Mouse (Mus musculus) liver, adult 2 months (tissue): Measurements from ENCODE around the gene Gabrr2. TPM values are rescaled to one million over a fixed set of nuclear protein-coding genes. Genes with fewer than 3 reads are reported as not detected.
"Not testable (repeated sequence)": the region's sequence is repeated elsewhere in the genome, so short reads cannot be mapped to it uniquely, and the experiment has no call there.

Experiments
- DNase-seq: peaks from one replicate; pipeline ENCODE4 v3.0.0-alpha.2; 2011; ENCODE audit warnings: low read depth, low spot score; ENCODE audit errors: extremely low read depth
- H3K27ac ChIP-seq: fragments of 200-500 bp; replicated peaks from 2 replicates; pipeline ENCODE4 v1.5.1; 2012; ENCODE audit warnings: low read depth, mild to moderate bottlenecking, control low read depth, inconsistent platforms, low read length; ENCODE audit not compliant: insufficient read depth
- H3K27me3 ChIP-seq: fragments of 200-500 bp; 2 replicates; pipeline ENCODE4 v1.6.1; 2012; ENCODE audit warnings: mild to moderate bottlenecking, moderate library complexity, low read length, inconsistent platforms; ENCODE audit not compliant: control insufficient read depth, insufficient read depth
- H3K36me3 ChIP-seq: fragments of 200-500 bp; 2 replicates; pipeline ENCODE4 v1.6.1; 2012; ENCODE audit warnings: low read length, inconsistent platforms; ENCODE audit not compliant: control insufficient read depth, insufficient read depth
- H3K4me1 ChIP-seq: fragments of 200-500 bp; 2 replicates; pipeline ENCODE4 v1.6.1; 2011; ENCODE audit warnings: low read length; ENCODE audit not compliant: control insufficient read depth, insufficient read depth
- H3K4me3 ChIP-seq: fragments of 200-500 bp; 2 replicates; pipeline ENCODE4 v1.5.1; 2011; ENCODE audit warnings: low read depth, mild to moderate bottlenecking, control low read depth, low read length, moderate library complexity; ENCODE audit not compliant: insufficient read depth
- H3K79me2 ChIP-seq: fragments of 200-500 bp; 2 replicates; pipeline ENCODE4 v1.6.1; 2012; ENCODE audit warnings: inconsistent platforms, mild to moderate bottlenecking, low read length, moderate library complexity; ENCODE audit not compliant: control insufficient read depth, insufficient read depth
- H3K9ac ChIP-seq: fragments of 200-500 bp; 2 replicates; pipeline ENCODE4 v1.6.1; 2012; ENCODE audit warnings: low read depth, mild to moderate bottlenecking, control low read depth, inconsistent platforms, low read length
- CTCF ChIP-seq: fragments of 200-500 bp; IDR thresholded peaks from 2 replicates; pipeline ENCODE4 v1.5.1; 2011; ENCODE audit warnings: low read depth, low read length, control low read depth
- POLR2A ChIP-seq: fragments of 200-500 bp; IDR thresholded peaks from 2 replicates; pipeline ENCODE4 v1.6.1; 2011; ENCODE audit warnings: low read length, control low read depth; ENCODE audit not compliant: insufficient read depth; ENCODE audit errors: extremely low read depth
- WGBS: fragments of 180-500 bp; shearing (Covaris S2); methylation state at CpG from one replicate; pipeline ENCODE4 v1.1.7; 2018; 5-methylcytosine and 5-hydroxymethylcytosine counted together
- polyA plus RNA-seq: library from polyadenylated mRNA; depleted of rRNA; stranded (reverse); fragments of >200 nt; gene quantifications from 2 replicates; pipeline ENCODE4 v1.2.3, GENCODE M21; 2012
- total RNA-seq: library from RNA; depleted of rRNA; stranded (reverse); fragments of >200 nt; gene quantifications from 2 replicates; pipeline ENCODE4 v1.2.3, GENCODE M21; 2014

Gabrr2 gene
- total and polyA plus RNA-seq, 2 experiments = 0.15 to 0.46 TPM

GRCm38 (mm10) chr4:33078492-33078891, 15.7 kb downstream of the Gabrr2 start:
- Histone ChIP-seq H3K9ac (no peak overlapping the region), H3K79me2 (no peaks in the 10 kb centered on the region), H3K4me1 (no peaks in the 10 kb centered on the region), H3K36me3 (no peaks in the 10 kb centered on the region), H3K27me3 (no peaks in the 10 kb centered on the region), H3K4me3 (no peak overlapping the region), H3K27ac (no peak overlapping the region)
- DNase-seq = no peak
- WGBS = 86% methylated on average over 3 of the region's 3 CpGs
- TF ChIP-seq CTCF (no peak), POLR2A (no peak)

- Histone ChIP-seq H3K4me3 (no peak overlapping the region), H3K9ac (no peak overlapping the region), H3K27me3 (no peaks in the 10 kb centered on the region), H3K27ac (no peak overlapping the region), H3K4me1 (no peaks in the 10 kb centered on the region), H3K79me2 (no peaks in the 10 kb centered on the region), H3K36me3 (no peaks in the 10 kb centered on the region)
- peak; percentile 2 for DNase-seq
- 73% methylated on average over 6 of the region's 6 CpGs for WGBS
- TF ChIP-seq CTCF = no peak
- TF ChIP-seq POLR2A = no peak
Observed at GRCm38 (mm10) chr4:33099118-33099694, 36.4 kb downstream of the Gabrr2 start.

GRCm38 (mm10) chr4:33109720-33110458, 47.1 kb downstream of the Gabrr2 start:
- H3K27ac ChIP-seq = no peak overlapping the region
- WGBS = 52% methylated on average over 14 of the region's 14 CpGs
- no peaks in the 10 kb centered on the region for H3K4me1 ChIP-seq
- no peaks in the 10 kb centered on the region for H3K27me3 ChIP-seq
- H3K79me2 ChIP-seq = no peaks in the 10 kb centered on the region
- DNase-seq = no peak
- TF ChIP-seq POLR2A (no peak), CTCF (no peak)
- H3K9ac ChIP-seq = no peak overlapping the region
- no peaks in the 10 kb centered on the region for H3K36me3 ChIP-seq
- H3K4me3 ChIP-seq = no peak overlapping the region

- Histone ChIP-seq H3K9ac (no peak overlapping the region), H3K4me1 (no peaks in the 10 kb centered on the region), H3K27me3 (no peaks in the 10 kb centered on the region), H3K27ac (no peak overlapping the region), H3K79me2 (no peaks in the 10 kb centered on the region), H3K4me3 (no peak overlapping the region), H3K36me3 (no peaks in the 10 kb centered on the region)
- WGBS = 69% methylated on average over 7 of the region's 7 CpGs
- no peak for TF ChIP-seq CTCF
- no peak for TF ChIP-seq POLR2A
- DNase-seq = no peak
Observed at GRCm38 (mm10) chr4:33110845-33111244, 48.0 kb downstream of the Gabrr2 start.

- no peak overlapping the region for H3K4me3 ChIP-seq
- 88% methylated on average over 9 of the region's 9 CpGs for WGBS
- no peak overlapping the region for H3K9ac ChIP-seq
- H3K79me2 ChIP-seq = no peaks in the 10 kb centered on the region
- no peaks in the 10 kb centered on the region for H3K4me1 ChIP-seq
- no peak for TF ChIP-seq POLR2A
- TF ChIP-seq CTCF = no peak
- no peak overlapping the region for H3K27ac ChIP-seq
- no peaks in the 10 kb centered on the region for H3K27me3 ChIP-seq
- DNase-seq = no peak
- H3K36me3 ChIP-seq = no peaks in the 10 kb centered on the region
Observed at GRCm38 (mm10) chr4:33111358-33111757, 48.6 kb downstream of the Gabrr2 start.

- H3K36me3 ChIP-seq, H3K27me3 ChIP-seq, H3K9ac ChIP-seq, DNase-seq, H3K27ac ChIP-seq, H3K79me2 ChIP-seq, H3K4me3 ChIP-seq, H3K4me1 ChIP-seq: not testable (repeated sequence)
- WGBS = 94% methylated on average over 14 of the region's 14 CpGs
Observed at GRCm38 (mm10) chr4:33112866-33113265, 50.1 kb downstream of the Gabrr2 start.
